Mouse (Mus musculus) midbrain, embryonic 15.5 days (tissue): ENCODE results near the gene Asxl1. TPM values are rescaled to one million over a fixed set of nuclear protein-coding genes. Genes with fewer than 3 reads are reported as not detected.

Experiments
- ATAC-seq: fragments of 200-750 bp; cut with Nextera tagmentation; replicated peaks from 2 replicates; pipeline ENCODE4 v1.8.0; 2017; ENCODE audit warnings: moderate TSS enrichment
- H3K27ac ChIP-seq: fragments of 300-500 bp; sonication (generic); 2 replicates; pipeline ENCODE4 v1.5.1; 2015; ENCODE audit warnings: mild to moderate bottlenecking, inconsistent platforms
- H3K27me3 ChIP-seq: fragments of 300-500 bp; sonication (generic); replicated peaks from 2 replicates; pipeline ENCODE4 v1.6.1; 2015; ENCODE audit warnings: inconsistent platforms
- H3K36me3 ChIP-seq: fragments of 300-500 bp; sonication (generic); replicated peaks from 2 replicates; pipeline ENCODE4 v1.6.1; 2015; ENCODE audit warnings: inconsistent platforms
- H3K4me1 ChIP-seq: fragments of 300-500 bp; sonication (generic); 2 replicates; pipeline ENCODE4 v1.6.1; 2015; ENCODE audit warnings: inconsistent platforms
- H3K4me2 ChIP-seq: fragments of 300-500 bp; sonication (generic); 2 replicates; pipeline ENCODE4 v1.6.1; 2015; ENCODE audit warnings: inconsistent platforms, mild to moderate bottlenecking, moderate library complexity
- H3K4me3 ChIP-seq: fragments of 300-500 bp; sonication (generic); 2 replicates; pipeline ENCODE4 v1.5.1; 2015; ENCODE audit warnings: mild to moderate bottlenecking, inconsistent platforms
- H3K9ac ChIP-seq: fragments of 300-500 bp; sonication (generic); 2 replicates; pipeline ENCODE4 v1.6.1; 2015; ENCODE audit warnings: mild to moderate bottlenecking, inconsistent platforms
- H3K9me3 ChIP-seq: fragments of 300-500 bp; sonication (generic); 2 replicates; pipeline ENCODE4 v1.6.1; 2016; ENCODE audit warnings: inconsistent platforms
- WGBS: fragments of 180-500 bp; shearing (Covaris S2); methylation state at CpG from one replicate; pipeline ENCODE4 v1.1.7; 2015; ENCODE audit warnings: mixed read lengths; 5-methylcytosine and 5-hydroxymethylcytosine counted together
- polyA plus RNA-seq: library from polyadenylated mRNA; unstranded; fragments of >200 nt; fragmentation: Nextera tagmentation; extraction: Ambion mirVana; gene quantifications from 2 replicates; pipeline ENCODE4 v1.2.1, GENCODE M21; 2015

Gene Asxl1
- polyA plus RNA-seq, 1 experiment from 2014 or later = 14.9 TPM

DNA sequence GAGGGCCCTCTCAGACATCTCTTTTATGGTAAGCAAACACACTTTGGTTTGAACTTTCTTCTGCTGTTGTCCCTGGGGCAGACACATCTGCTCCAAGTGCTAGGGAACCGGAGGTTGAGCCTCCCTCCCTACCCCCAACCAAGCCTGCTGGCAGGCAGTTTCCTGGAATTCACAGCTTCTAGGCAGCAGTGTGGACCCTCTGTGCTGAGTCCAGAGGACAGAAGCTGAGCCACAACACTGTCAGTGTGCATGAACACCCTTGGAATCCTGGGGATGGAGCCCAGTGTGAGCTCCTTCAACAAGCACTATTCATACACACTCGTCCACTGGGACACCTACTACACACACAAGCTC lies 91.7 kb downstream of the Asxl1 start:
- H3K36me3 ChIP-seq = peaks cover 11% of the 10 kb centered on the region; the same call in 1 of the 2 replicates
- H3K4me3 ChIP-seq = no peak overlapping the region
- no peaks in the 10 kb centered on the region for H3K9me3 ChIP-seq
- H3K4me2 ChIP-seq = 0 out of 2 replicates have a peak overlapping the region, but pooled peaks have one; percentile 12
- no peak overlapping the region for H3K9ac ChIP-seq
- 41% methylated on average over 2 of the region's 2 CpGs for WGBS
- peak overlapping the region; percentile 49; the same call in 1 of the 2 replicates for H3K27ac ChIP-seq
- no peaks in the 10 kb centered on the region for H3K27me3 ChIP-seq
- H3K4me1 ChIP-seq = peaks cover 85% of the 10 kb centered on the region
- ATAC-seq = no peak

DNA sequence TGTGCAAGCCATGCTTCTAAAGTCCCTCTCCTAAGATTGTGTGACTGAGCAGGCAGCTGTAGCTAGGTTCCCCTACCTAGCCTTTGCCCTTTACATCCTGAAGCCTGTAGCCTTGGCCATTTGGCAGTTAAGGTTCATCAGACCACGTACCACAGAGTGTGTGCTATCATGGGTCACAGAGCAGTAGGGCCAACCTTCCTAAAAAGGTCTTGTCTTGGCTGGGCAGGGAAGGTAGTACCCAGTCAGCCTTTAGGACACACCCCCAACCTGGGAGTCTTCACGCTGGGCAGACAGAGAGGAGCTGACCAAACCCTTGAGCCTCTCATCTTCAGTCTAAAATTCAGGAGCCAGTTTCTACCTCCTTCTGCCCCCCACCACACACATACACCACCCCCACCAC lies 95.1 kb downstream of the Asxl1 start:
- no peaks in the 10 kb centered on the region for H3K36me3 ChIP-seq
- no peak overlapping the region for H3K4me3 ChIP-seq
- 68% methylated on average over 2 of the region's 2 CpGs for WGBS
- no peaks in the 10 kb centered on the region for H3K27me3 ChIP-seq
- no peak for ATAC-seq
- peak overlapping the region; percentile 96 for H3K4me2 ChIP-seq
- H3K9ac ChIP-seq = 0 out of 2 replicates have a peak overlapping the region, but pooled peaks have one; percentile 14
- H3K9me3 ChIP-seq = no peaks in the 10 kb centered on the region
- H3K4me1 ChIP-seq = peaks cover 70% of the 10 kb centered on the region
- no peak overlapping the region for H3K27ac ChIP-seq

DNA sequence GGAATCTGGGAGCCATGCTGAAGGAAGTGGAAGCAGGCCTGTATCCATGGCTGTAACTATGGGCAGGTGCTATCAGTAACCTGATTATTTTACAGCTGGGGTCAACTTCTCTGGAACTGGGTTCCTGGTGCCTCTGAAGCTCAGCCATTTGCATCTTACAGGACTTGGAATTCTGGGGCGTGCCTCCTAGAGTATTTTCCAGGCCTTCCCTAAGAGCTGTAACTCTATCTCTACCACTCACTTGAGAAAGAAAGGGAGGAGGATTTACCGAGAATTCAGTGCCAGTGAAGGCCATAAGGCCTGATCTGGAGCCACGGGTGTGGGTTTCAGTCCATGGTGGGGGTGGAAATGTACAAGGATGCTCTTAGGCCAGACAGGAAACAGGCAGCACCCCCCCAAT lies 95.6 kb downstream of the Asxl1 start:
- Histone ChIP-seq H3K9me3 (no peaks in the 10 kb centered on the region), H3K27me3 (no peaks in the 10 kb centered on the region), H3K4me1 (peaks cover 69% of the 10 kb centered on the region), H3K9ac (peak overlapping the region; percentile 14; the same call in 1 of the 2 replicates), H3K27ac (peak overlapping the region; percentile 9; the same call in 1 of the 2 replicates), H3K4me3 (0 out of 2 replicates have a peak overlapping the region, but pooled peaks have one; percentile 2), H3K36me3 (no peaks in the 10 kb centered on the region), H3K4me2 (peak overlapping the region; percentile 96)
- ATAC-seq = no peak
- 35% methylated on average over 3 of the region's 3 CpGs for WGBS

DNA sequence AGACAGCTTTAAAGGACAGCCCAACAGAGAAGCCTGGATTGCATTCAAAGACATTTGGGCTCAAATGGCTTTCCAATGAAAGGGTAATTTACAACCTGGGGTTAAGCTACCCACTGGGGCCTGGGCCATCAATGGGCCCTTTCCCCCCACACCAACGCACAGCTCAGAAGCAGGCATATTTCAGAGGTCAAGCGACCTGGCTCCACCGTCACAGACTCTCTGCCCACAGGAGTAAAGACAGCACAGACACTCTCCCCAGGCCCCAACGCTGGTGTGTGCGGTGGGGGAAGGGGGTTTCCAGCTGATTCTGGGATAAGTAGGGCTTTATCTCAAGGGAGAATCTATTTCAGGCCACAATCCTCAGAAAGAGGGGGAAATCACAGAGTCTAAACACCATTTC lies 97.1 kb downstream of the Asxl1 start:
- Histone ChIP-seq H3K4me3 (peak overlapping the region; percentile 98), H3K4me1 (peaks cover 60% of the 10 kb centered on the region)
- WGBS = 6% methylated on average over 5 of the region's 5 CpGs

DNA sequence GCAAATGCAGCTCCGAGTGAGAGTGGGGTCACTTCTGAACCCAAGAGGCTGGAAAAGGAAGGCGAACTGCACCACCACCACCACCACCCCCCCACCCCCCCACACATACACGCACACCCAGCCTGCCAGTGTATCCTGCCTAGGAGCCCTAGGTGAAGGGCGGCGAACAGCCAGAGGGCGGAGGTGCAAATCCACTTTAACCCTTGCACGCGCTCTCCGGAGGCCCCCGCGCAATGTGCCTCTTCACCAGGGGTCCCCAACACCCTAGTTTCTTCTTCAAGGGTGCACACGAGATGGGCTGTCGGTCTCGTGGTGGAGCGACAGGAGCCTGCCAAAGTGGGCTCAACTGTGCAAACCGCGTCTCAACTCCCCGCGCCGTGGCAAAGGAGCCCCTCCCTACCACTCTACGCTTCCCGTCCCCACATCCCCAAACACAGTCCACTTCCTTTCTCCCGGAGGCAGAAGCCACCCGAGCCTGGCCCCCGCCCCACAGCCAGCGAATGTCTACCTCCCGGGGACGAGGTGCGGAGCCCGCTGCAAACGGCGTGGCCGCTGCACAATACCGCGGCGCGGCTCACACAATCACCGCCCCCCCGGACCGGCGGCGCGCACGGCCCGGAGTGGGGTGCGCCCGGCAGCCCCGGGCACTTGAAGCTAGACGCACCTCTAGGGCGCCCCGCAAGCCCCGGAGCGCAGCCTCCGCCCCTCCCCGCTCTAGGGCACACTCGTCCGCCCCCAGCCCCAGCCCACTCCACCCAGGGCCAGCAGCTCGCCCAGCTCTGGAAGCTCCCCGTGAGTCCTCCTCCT lies 98.0 kb downstream of the Asxl1 start:
- peak overlapping the region; percentile 98 for H3K4me3 ChIP-seq
- peak overlapping the region; percentile 96 for H3K4me2 ChIP-seq
- peak overlapping the region; percentile 98 for H3K9ac ChIP-seq
- under 1% methylated on average over 56 of the region's 59 CpGs for WGBS
- H3K27me3 ChIP-seq = no peaks in the 10 kb centered on the region
- ATAC-seq = peak; percentile 56
- H3K4me1 ChIP-seq = peaks cover 51% of the 10 kb centered on the region
- H3K36me3 ChIP-seq = no peaks in the 10 kb centered on the region
- peak overlapping the region; percentile 99 for H3K27ac ChIP-seq
- H3K9me3 ChIP-seq = no peaks in the 10 kb centered on the region

More for the DNA sequence above, 97.1 kb downstream of the Asxl1 start:
- Histone ChIP-seq H3K27ac (peak overlapping the region; percentile 99), H3K9ac (peak overlapping the region; percentile 98), H3K36me3 (no peaks in the 10 kb centered on the region), H3K27me3 (no peaks in the 10 kb centered on the region), H3K4me2 (peak overlapping the region; percentile 96), H3K9me3 (no peaks in the 10 kb centered on the region)
- ATAC-seq = no peak

DNA sequence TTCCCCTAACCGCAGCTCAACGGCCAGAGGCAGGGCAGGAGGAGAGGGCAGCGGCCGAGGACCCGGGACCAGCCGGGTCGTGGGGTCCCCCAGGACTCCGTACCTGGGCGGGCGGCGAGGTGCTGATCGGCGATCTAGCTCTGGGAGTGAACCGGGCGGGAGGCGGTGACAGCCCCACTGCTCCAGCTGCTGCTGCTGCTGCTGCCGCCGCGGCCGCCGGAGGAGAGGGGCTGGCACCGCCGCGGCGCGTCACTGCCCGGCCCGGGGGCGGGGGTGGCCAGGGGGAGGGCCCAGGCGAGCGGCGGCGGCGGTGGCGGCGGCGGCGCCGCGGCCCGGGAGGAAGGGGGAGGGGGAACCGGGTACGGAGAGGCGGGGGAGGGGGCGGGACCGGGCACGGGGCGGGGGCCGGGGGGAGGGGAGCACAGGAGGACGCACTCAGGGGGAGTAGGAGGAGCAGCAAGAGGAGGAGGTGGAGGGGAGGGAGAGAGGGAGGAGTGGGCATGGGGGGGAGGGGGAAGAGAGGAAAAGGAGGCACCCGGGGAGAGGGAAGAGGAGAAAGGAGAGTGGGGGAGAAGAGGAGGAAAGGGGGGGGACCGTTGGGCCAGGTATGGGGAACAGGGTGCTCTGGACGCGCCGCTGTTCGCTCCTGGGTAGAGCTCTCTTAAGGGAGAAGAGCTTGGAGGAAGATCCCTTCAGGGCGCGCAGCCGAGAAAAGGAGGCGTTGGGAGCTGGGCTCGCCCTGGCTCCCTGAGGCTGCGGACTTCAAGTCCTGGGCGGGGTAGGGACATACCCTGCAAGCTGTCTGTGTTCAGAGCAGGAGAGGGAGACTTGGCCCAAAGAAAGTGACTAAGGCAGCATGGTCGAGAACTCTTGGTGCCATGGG lies 98.9 kb downstream of the Asxl1 start:
- 0% methylated on average over 41 of the region's 64 CpGs for WGBS
- H3K27ac ChIP-seq = peak overlapping the region; percentile 99
- no peaks in the 10 kb centered on the region for H3K27me3 ChIP-seq
- H3K9me3 ChIP-seq = no peaks in the 10 kb centered on the region
- ATAC-seq = peak; percentile 74
- H3K4me3 ChIP-seq = peak overlapping the region; percentile 98
- H3K36me3 ChIP-seq = no peaks in the 10 kb centered on the region
- peaks cover 44% of the 10 kb centered on the region for H3K4me1 ChIP-seq
- H3K4me2 ChIP-seq = peak overlapping the region; percentile 96
- H3K9ac ChIP-seq = peak overlapping the region; percentile 98

DNA sequence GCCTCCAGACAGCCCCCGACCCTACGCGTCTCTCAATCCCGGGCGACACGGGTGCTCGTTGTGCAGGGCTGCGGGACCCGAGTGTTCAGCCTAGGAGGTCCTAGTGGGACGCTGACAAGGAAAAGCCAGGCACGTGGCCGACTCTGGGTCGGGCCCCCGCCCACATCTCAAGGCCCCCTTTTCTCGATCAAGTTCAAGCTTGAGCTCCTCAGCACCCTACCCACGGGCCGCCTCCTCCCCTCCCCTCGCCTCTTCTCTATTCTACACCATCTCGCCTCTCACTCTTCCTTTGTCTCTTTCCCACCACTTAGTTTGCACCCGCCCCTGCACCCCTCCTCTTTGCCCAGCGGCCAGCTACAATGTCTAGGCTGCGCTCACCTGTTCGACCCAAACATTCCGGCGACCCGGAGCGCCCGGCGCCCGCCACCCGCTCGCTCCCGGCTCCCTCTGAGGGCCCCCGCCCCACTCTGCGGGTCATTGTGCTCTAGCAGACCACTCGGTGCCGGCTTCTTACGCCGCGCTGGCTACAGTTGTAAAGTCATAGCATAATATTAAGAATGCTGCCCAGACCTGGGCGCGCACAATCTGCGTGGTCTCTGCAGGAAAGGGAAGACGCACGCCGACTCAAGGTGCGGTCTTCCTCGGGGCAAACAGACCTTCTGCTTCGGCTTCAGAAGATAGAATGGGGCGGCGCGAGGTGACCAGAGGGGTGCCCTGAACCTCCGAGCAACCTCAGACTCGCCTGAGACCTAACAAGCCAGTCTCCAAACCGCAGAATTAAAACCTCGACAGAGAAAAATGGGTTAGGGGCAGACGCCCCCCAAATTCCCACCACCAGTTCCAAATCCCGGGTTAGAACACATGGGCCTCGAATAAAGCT lies 99.7 kb downstream of the Asxl1 start:
- Histone ChIP-seq H3K27me3 (no peaks in the 10 kb centered on the region), H3K4me3 (peak overlapping the region; percentile 98), H3K36me3 (no peaks in the 10 kb centered on the region), H3K27ac (peak overlapping the region; percentile 99), H3K9me3 (no peaks in the 10 kb centered on the region), H3K4me2 (peak overlapping the region; percentile 96), H3K9ac (peak overlapping the region; percentile 54), H3K4me1 (peaks cover 39% of the 10 kb centered on the region)
- peak; percentile 69 for ATAC-seq
- under 1% methylated on average over 58 of the region's 59 CpGs for WGBS

DNA sequence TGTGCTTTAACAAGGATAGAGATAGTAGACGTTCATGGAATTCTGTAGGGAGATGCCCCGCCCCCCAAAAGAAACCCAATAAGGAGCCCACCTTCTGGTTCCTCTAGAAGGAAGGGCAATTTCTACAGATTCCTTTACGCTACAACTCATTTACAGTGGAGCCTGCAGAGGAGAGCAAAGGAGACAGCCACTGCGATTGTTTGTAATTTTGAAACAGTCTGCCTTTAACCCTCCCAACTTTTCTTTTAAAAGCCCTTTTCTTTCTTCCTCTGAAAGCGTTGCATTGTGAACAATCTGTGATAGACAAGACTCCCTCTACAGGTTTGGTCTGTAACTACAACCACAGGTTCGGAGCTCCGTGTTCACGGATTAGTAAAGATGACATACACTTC lies 100.4 kb downstream of the Asxl1 start:
- Histone ChIP-seq H3K9me3 (no peaks in the 10 kb centered on the region), H3K27me3 (no peaks in the 10 kb centered on the region), H3K4me3 (peak overlapping the region; percentile 98), H3K4me1 (peaks cover 33% of the 10 kb centered on the region), H3K27ac (peak overlapping the region; percentile 99), H3K36me3 (no peaks in the 10 kb centered on the region), H3K9ac (peak overlapping the region; percentile 54), H3K4me2 (peak overlapping the region; percentile 96)
- ATAC-seq = no peak
- WGBS = under 1% methylated on average over 8 of the region's 8 CpGs

DNA sequence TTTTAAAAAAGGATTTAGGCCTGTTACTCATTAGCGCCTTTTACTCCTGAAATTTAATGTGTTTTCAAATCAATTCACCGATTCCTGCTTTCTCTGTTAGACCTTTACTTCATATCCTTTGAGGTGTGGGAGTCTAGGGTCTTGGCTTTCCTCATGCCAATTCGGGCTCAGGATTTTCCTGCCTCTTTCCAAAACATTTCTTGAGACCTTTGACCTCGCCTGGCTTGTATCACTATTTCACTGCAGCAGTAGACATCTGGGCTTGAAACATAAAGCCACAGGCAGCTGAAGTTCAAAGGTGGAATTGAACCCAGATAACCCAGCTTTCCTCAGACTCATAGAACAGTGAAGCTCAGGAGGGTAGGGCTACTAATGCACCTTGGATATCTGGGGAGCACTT lies 100.8 kb downstream of the Asxl1 start:
- H3K27me3 ChIP-seq = no peaks in the 10 kb centered on the region
- H3K9ac ChIP-seq = no peak overlapping the region
- H3K4me1 ChIP-seq = peaks cover 28% of the 10 kb centered on the region
- no peaks in the 10 kb centered on the region for H3K9me3 ChIP-seq
- WGBS = 22% methylated on average over 4 of the region's 4 CpGs
- no peaks in the 10 kb centered on the region for H3K36me3 ChIP-seq
- peak overlapping the region; percentile 96; the same call in 1 of the 2 replicates for H3K4me2 ChIP-seq
- H3K27ac ChIP-seq = peak overlapping the region; percentile 99
- peak overlapping the region; percentile 98; the same call in 1 of the 2 replicates for H3K4me3 ChIP-seq
- no peak for ATAC-seq

DNA sequence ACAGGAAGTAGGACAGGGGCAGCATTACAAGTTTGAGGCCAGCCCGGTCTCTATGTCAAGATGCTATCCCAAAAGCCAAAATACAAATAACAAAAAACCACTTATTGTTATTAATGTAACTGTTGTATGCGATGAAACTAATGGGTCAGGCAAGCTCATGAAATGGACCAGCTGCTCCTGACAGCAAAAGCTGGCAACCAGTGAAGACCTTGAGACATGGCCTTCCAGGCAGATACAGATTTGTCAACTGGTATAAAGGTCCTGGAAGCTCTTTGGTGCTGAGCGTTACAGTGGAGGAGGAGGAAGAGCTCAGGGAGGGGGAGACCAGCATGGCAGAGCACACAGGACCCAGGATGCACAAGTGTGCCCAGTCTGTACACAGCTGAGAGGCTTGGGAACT lies 102.1 kb downstream of the Asxl1 start:
- Histone ChIP-seq H3K4me2 (no peak overlapping the region), H3K9ac (no peak overlapping the region), H3K4me1 (peaks cover 16% of the 10 kb centered on the region), H3K4me3 (no peak overlapping the region), H3K27me3 (no peaks in the 10 kb centered on the region), H3K27ac (no peak overlapping the region), H3K36me3 (no peaks in the 10 kb centered on the region), H3K9me3 (no peaks in the 10 kb centered on the region)
- ATAC-seq = no peak
- WGBS = 94% methylated on average over 3 of the region's 3 CpGs

DNA sequence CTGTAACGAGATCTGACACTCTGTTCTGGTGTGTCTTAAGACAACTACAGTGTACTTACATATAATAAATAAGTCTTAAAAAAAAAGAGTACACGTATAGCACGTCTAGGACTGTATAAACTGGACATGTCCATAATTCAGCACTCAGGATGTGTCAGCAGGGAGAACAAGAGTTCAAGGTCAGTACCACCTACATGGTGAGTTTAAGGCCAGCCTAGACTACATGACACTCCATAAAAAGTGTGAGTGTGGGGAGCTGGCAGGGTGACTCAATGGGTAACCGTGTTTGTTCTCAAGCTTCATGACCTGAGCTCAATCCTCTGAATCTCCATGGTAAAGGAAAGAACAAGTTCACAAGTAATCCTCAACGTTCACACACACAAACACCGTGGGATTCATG lies 102.9 kb downstream of the Asxl1 start:
- 80% methylated on average over 6 of the region's 6 CpGs for WGBS
- no peaks in the 10 kb centered on the region for H3K36me3 ChIP-seq
- H3K4me1 ChIP-seq = peaks cover 11% of the 10 kb centered on the region
- no peak for ATAC-seq
- no peaks in the 10 kb centered on the region for H3K27me3 ChIP-seq
- H3K9ac ChIP-seq = no peak overlapping the region
- no peak overlapping the region for H3K27ac ChIP-seq
- H3K9me3 ChIP-seq = no peaks in the 10 kb centered on the region
- no peak overlapping the region for H3K4me3 ChIP-seq
- H3K4me2 ChIP-seq = no peak overlapping the region
